Mouse (Mus musculus): ENCODE data around the gene Capn2.

Capn2 gene

DNA sequence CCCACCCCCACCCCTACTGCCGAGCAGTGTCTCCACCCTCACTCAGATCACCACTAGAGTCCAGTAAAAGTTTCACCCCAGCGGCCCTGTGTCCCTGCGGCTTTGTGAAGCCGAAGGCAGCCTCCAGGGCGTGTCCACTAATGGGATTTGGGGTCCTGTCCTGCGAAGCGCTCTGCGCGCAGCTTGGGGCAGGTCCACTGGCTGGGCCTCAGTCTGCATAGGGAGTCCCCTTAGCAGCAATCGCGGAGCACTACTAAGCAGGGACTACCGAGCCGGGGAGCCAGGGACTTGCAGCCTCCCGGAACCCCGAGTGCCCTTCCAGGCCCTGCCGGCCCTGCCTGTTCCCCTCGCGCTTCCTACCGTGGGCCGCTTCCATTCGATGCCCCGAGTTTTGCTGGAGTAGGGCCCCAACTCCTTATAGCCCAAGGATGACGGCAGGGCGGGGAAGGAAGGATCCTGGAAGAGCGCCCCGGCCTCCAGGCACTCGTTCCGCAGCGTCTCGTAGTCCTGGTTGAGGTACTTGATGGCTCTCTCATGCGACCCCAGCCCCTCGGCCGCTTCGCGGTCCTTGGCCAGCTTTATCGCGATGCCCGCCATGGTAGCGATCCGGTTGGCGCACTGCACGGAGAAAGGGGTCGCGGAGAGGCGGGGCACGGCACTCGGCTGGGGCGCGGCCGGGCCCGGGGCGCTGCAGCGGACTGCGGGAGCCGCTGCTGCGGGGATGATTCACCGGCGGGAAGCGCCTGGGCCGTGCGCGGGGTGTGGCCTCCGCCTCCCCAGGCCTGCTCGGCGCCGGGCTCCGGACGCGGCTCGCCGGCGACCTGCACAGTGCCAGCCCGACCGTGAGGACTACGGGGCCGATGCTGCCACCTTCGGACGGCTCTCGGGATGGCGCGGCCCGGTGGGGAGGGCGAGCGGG, at the start of gene Capn2:
Capn2 (minus strand) TSS at position 851 of the 919 bp plus-strand sequence.
- peak; percentile 49 to 63 for DNase-seq (ENCODE audit: low spot score in 2 of 2)

DNA sequence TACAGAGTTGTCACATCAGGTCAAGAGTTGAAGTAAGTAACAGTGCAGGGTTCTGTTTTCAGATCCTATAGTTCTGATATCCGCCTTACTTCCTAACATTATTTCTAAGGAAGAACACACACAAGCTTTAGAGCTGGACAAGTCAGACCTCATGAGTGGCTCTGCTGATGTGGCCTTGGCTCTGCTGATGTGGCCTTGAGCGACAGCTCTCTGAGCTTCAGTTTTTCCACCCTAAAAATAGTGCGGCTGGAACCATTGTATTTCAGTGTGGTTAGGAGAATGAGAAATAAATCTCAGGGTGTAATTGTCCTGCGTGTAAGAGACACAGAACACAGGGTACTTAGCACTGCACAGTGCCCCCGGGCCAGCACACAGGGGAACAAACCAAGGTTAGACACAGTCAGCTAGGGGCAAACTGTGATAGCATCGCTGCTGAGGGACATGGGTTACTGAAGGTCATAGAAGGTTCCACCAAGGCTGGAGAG, 48.0 kb upstream of the Capn2 start:
- no peak for DNase-seq (ENCODE audit: low spot score in 2 of 2)

DNA sequence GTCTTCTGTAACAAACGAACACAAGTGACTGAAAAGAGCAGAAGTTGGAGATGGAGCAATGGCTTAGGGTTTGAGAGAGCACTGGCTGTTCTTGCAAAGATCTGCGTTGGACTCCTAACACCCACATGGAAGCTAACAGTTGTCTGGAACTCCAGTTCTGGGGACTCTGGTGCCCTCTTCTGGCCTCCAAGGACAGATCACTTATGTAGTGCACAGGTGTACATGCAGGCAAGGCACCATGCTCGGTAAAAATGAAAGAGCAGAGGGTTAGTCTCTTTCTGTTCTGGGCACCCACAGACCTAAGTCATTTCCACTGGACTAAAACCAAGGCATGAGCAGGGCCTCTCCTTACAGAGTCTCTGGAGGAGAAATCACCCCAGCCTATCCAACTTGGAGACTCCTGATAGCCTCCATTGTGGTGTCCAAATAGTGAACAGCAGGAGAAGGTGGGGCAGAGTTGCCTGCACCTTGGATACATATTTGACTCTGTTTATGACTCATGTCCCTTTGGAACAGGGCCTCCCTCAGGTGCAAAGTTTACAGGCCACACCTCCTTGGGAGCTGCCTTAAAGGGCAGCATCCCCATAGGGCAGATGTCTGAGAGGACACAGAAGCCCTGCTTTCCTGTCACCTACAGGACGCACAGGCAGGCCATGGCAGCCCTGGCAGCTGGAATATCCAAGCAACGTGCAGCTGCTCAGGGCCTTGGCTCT, 47.2 kb upstream of the Capn2 start, which contains the start of gene Capn8:
Capn8 (plus strand) TSS at position 600 of the 713 bp plus-strand sequence.
- no peak for DNase-seq (ENCODE audit: low spot score in 2 of 2)

DNA sequence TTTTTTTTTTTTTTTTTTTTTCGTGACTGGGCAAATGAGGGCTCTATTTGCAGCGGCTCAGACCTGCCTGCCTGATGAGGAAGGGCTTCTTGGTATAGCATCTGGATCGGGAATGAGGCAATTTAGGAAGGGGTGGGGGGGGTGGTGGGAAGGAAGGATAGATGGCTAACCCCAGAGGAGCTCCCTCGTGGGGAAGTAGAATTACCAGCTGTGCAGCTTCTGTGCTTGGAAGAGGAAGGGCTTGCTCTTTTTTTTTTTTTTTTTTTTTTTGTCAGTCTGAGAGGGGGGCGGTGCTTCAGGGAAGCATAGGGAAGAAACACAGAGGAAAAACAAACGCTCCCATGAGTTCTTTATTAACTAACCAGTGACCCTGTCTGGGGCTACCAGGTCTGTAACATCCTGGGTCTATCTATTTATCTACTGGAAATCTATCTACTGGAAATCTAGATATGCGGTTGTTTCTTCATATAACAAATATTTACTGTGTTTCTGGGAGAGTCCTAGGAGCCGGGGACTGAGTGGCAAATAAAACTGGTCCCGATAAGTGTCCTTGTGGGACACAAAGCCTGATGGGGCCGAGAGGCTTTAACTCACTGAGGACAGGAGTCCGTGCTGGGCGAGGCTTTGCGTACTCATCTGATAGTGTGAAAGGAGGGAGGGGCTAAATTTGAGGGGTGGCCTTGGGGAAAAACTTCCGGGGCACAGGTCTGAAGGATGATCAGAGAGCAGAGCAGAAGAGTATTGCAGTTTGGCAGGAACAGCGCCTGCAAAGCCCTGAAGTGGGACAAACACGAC, 45.4 kb upstream of the Capn2 start:
- no peak for DNase-seq (ENCODE audit: low spot score in 2 of 2)

DNA sequence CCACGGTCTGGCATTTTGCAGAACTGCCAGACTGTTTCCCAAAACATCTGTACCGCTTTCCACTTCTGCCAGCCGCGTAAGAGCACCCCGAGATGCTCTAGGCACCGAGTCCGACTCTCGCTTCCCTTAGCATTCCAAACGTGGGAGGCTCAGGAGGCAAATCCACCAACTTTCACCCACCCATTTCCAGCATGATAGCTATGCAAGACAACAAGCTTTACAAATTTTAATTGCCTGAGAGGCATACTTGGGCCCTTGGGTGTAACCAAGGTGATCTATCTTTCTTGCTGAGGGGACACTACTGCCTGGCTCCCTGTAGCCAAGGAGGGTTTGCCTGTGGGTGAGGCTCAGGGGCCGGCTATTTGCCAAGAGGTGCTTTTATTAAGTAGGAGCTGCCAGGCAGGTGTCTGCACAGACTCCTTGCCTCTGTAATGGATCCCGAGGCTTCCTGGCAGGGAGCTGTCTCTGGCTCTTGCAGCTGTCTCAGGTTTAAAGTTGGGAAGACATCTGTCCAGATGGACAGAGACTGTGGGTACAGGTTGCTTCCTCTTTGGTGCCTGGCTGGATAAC, 44.6 kb upstream of the Capn2 start:
- no peak for DNase-seq (ENCODE audit: low spot score in 2 of 2)

DNA sequence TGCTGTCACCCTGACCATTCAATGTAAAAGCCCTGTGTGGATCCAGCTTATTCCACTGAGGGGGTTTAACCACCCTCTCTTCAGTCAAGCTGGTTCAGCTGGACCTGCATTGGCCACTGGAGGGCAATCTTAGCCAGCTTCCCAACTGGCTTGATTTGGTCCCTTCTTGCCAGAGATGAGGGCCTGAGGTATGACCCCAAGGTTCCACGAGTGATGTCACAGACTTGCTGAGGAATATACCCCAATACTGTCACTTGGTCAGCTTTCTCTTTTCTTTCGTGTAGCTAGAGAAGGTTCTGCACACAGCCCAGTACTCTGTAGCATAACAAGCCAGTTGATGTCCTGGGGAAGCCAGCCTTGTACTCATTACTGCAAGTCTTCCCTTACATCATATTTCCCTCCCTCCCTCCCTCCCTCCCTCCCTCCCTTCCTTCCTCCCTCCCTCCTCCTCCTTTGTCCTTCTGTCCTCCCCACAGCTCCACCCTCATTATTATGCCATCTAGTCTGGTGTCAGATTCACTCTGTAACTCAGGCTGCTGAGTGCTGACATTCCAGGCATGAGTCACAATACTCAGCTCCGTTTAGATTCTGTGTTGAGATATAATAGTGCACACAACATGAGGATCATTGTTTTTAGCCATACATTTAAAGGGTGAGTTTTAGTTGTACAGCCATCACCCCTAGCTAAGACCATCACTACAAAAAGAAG, 43.1 kb upstream of the Capn2 start:
- peak in 1 of 2 experiments; percentile 26 for DNase-seq (ENCODE audit: low spot score in 2 of 2)

DNA sequence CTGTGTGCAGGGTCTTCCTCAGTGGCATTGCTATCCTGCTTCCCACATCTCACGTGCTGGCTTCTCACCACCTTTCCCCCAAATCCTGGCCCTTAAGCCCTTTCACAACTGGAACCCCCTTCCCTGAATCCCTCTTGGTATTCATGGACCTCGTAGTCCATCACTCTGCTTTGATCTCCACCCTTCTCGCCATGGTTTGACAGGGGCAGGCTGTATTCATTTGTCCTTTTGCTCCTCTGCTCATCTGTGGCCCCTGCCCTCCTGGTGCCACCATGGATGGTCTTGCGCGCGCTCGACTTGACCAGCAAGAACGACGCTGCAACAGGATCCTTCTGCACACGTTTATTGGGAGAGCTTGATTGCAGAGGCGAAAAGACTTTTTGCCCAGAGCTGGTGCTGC, 42.1 kb upstream of the Capn2 start:
- DNase-seq (ENCODE audit: low spot score in 2 of 2): no peak

DNA sequence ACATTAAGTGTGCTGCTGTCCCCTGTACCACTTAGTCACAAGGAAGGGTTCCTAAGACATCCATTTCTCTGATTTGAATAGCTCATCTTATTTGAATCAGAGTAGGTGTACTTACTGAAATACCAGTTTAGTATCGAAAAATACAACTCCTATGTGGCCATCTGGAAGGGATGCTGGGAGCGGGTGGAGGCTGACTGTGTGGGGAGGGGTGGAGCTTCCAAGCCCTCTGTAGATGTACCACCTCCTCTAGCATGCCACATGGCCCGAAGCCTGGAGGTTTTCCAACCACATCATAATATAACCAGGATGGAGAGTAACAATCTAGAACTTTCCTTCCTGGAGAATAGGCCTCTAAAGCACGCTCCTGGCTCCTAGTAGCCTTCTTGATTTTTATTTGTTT, 40.9 kb upstream of the Capn2 start:
- DNase-seq (ENCODE audit: low spot score in 2 of 2): no peak

DNA sequence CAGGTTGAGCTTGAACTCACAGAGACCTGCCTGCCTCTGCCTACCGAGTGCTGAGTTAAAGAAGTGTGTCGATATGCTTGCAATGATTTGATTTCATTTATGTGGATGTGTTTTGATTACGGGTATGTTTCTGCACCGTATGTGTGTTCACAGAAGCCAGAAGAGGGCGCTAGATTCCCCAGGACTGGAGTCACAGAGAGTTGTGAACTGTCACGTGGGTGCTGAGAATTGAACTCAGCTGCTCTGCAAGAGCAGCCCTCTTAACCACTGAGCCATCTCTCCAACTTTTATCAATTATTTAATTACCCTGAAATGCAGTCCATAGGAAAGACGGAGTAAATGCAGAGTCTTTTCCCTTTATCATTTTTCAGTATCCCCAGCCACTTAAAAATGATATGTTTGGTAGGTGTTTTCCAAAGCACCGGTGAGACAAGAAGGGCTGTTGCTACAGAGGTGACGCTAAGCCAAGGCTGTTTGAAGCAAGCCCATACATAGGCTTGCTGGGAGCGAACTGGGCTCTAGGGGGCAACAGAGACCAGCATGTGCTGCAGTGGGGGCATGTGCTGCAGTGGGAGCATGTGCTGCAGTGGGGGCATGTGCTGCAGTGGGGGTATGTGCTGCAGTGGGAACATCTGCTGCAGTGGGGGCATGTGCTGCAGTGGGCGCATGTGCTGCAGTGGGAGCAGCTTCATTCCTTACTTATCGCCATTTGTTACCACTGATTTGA, 36.4 kb upstream of the Capn2 start:
- peak; percentile 28 to 39 for DNase-seq (ENCODE audit: low spot score in 2 of 2)

DNA sequence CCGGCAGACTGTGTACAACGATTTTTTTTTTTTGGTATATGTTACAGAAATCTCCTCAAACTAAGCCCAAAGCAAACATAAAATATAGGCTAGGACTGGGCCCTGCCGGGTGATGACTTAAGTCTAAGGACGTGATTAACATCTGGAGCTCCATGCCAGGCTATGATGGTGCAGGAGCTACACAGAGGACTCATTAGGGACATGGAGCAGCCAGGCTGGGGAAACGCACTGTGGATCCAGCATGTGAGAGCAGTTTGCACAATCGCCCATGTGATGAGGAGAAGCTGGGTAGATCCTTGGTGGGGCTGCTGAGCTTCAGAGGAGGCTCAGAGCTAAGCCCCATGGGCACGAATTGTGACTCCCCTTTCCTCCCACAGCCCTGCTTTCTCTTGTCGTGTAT, 33.4 kb upstream of the Capn2 start:
- DNase-seq (ENCODE audit: low spot score in 2 of 2): no peak

DNA sequence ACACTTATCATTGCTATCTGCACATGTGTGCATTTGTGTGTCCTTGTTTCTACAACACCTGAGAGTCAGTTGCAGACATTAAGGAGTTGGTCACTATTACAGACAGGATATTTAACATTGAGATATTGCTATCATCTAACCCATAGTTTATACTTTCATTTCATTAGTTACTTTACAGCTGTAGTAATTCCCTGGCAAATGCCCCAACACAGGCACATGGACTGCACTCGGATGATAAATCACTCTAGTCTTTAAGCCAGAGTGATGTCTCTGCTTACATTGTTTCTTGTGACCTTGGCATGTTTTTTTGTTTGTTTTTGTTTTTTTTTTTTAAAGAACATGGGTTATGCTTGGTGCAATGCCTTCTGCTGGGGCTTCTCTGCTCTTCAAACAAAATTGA, 26.5 kb upstream of the Capn2 start:
- DNase-seq (ENCODE audit: low spot score in 2 of 2): no peak

DNA sequence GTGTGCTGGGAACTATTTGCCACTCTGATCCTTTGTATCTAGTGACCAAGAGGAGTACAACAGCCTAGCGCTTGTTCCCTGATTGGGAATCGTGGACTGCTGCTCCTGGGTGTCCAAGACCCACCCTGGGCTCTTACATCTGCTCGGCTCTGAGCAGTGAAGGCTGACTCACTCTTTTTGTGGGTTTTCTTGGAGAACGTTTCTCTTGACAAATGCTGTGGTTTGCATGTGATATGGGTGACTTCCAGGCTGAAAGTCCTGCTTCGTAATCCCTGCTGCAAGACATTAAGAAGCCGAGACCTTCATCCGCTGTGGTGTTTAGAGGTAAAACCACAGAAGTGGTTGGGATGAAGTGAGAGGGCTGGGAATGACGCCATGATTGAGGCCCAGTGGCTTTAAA, 25.7 kb upstream of the Capn2 start:
- DNase-seq (ENCODE audit: low spot score in 2 of 2): no peak

DNA sequence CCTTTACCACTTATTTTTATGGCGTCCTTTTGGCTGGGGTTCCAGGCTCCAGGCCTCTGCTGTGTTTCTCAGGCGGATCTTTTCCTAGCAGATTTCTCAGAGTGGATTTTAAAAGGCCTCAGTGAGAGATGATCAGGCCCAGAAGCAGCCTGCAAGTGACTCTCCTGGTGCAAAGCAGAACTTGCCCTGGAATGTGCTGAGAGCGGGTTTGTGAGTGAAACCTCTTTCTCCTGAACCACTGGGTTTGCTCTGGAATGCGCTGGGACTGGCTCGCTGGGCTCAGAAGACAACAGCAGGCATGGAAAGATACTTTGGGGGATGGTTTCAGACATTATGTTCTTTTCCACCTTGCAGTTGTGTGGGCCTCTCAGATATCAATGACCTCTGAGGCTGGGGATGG, 24.7 kb upstream of the Capn2 start:
- DNase-seq (ENCODE audit: low spot score in 2 of 2): no peak

DNA sequence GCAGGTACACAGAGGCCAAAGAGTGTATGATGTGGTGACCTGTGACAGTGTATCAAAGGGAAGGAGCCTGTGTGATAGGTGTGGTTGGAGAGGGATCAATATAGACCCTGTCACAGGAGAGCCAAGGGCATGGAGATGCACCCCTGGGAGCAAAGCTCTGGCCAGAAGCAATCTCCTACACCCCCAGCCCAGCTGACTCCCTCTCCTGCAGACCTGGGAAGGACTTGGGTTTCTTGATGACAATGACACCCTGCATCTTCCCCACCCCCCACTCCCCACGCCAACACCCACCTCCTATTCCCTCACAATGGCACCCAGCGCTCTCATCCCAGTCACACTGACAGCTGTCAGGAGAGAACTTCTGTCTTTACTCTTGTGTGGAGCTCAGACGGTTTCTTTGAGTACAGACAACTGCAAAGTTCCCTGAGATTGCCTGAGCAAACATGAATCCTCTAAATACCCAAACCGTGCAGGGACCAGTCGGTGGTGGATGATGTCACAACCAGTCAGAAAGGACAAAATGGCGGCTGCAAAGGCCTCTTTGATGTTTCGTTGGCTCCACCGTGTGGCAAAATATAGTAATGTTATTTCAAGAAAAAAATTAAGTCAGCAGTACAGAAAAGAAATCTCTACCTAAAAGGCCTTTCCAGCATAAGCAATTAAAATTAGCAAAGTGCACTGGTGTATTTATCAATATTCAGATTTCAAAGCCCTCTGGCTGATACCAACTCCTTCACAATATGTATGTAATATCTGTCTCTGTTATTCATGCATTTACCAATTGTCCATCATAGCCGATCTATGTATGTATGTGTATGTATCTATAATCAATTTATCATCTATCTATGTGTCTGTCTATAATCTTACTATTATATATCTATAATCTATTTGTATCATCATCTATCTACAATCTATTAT, 21.9 kb upstream of the Capn2 start:
- DNase-seq (ENCODE audit: low spot score in 2 of 2): peak; percentile 62 to 75

DNA sequence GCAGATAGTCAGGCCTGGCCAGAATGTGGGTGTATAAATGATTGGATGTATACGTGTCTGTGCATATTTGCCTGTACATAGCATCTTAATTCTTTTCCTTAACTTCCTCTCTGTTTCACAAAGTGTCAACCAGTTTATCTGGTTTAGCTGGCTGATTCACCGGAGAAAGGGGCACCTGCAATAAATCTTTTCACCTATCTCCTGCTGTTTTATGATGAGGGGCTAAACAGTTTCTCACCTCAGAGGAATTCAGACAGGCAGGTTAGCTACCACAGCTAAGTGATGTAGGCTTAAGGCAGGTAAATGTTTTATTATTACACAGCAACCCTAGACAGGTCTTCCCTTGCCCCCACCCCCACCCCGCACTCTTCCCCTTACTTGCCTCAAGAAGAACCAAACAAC, 17.7 kb upstream of the Capn2 start:
- no peak for DNase-seq (ENCODE audit: low spot score in 2 of 2)

DNA sequence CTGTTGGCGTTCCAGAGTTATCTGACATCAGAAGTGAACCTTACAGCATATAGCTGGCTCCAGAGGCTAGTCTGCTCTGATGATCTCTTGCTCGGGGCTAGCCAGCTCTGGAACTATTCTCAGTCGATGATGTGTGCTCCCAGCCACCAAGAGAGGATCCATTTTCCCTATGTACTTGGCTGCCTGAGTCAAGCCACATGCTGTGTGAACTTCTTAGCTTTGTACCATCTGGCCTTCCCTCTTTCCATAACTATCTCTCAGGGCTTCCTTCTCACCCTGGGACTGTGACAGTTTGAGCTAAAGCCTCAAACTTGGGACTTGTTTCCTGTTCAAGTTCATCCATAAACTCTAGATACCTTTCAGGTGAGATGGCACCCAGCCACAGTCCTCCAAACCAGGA, 16.2 kb upstream of the Capn2 start:
- no peak for DNase-seq (ENCODE audit: low spot score in 2 of 2)

DNA sequence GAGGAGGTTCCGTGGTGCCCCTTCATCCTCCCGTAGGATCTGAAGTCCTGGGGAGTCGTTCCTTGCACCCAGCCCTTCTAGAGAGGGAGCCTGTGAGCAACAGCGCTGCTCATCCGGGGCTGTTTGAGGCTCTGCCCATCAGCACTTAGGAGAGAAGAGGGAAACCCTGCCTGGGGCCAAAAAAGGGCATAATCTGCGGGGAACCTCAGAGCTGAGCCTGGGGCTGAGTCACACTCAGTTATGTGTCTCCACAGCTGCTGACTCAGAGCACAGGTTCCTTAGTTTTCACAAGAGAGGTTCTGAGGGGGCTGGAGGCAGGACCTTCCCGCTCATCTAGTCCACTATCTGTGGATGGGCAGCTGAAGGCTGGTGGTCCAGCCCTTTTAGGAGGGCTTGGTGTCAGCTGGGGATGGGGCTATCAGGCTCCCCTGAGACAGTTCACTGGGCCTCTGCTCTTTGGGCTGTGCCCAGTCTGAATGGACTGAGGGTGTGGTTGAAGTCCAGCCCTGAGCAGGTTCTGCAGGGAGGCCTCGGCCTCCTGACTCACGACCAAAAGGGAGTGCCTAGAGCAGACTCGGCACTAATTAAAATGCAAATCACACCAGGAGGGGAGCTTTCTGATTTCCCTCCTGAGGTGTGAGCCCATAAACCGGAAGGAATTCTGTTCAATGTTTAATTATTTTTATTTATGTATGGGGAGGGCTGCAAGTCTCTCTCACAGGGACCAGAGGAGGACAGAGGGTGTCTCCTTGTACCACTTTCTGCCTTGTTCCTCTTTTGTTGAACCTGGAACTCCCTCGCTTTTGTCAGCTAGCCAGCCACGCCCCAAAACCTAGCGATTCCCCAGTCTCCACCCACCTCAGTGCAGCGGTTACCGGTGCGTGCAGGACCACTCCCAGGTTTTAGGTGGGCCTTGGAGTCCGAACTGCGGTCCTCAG, 10.8 kb upstream of the Capn2 start:
- DNase-seq (ENCODE audit: low spot score in 2 of 2): no peak

DNA sequence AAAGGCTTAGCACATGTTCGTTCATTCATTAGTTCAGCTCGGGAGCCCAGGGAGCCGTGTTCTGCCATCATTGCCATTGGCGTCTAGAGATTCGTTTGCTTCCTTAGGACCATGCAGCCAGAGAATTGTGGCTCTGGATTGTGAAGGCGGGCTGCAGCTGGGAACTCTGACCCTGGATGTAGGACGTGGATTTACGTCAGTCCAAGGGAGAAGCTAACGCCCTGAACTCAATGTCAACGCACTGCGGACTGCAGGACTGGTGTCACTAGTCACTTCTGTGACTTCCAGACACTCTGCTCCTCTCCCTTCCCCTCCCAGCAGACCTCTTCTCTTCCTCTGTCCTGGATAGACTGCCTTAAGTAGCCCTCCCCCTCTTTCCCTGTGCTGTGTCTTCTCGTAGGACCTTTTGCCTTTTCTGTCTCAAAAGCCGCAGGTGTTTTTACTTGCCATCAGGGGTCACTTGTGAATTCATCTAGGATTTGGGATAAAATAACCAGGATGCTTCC, 9.9 kb upstream of the Capn2 start:
- no peak for DNase-seq (ENCODE audit: low spot score in 2 of 2)

Measured in right cerebral cortex, postnatal 36 days (tissue).